Mouse (Mus musculus): Measurements from ENCODE around the gene Plekha7. TPM values are rescaled to one million over a fixed set of nuclear protein-coding genes. Genes with fewer than 3 reads are reported as not detected.
A peak's percentile ranks its signal among the peaks of the same experiment; 100 is the strongest.

The Plekha7 gene
- polyA plus RNA-seq, 1 experiment from 2014 or later: 5.7 TPM

GRCm38 (mm10) chr7:116286173-116286572 lies 22.0 kb downstream of the Plekha7 start:
- no peak overlapping the region for H3K4me3 ChIP-seq (ENCODE audit: low read depth, low read length)
- no peaks in the 10 kb centered on the region for H3K27me3 ChIP-seq (replicated peaks; ENCODE audit: insufficient read depth, low read length)
- H3K9ac ChIP-seq (replicated peaks; ENCODE audit: low read depth): no peak overlapping the region
- WGBS: 44% methylated on average over 12 of the region's 12 CpGs
- ATAC-seq (no peak), DNase-seq (ENCODE audit: low spot score) (peak; percentile 28)
- TF ChIP-seq CTCF (IDR thresholded peaks at IDR 0.05): no peak; the same call in 1 of the 2 replicates
- TF ChIP-seq EP300 (IDR thresholded peaks at IDR 0.05): no peak
- H3K36me3 ChIP-seq (ENCODE audit: insufficient read depth, low read length): no peaks in the 10 kb centered on the region
- H3K4me1 ChIP-seq (ENCODE audit: insufficient read depth, low read depth, low read length): peaks cover 10% of the 10 kb centered on the region; the same call in 1 of the 2 replicates
- peak overlapping the region; percentile 57; the same call in 1 of the 2 replicates for H3K27ac ChIP-seq (ENCODE audit: low read length)
- no peaks in the 10 kb centered on the region for H3K9me3 ChIP-seq (ENCODE audit: low read length)
- no peak overlapping the region for H3K4me2 ChIP-seq (replicated peaks; ENCODE audit: low read depth, low read length)

- no peak overlapping the region for H3K4me3 ChIP-seq (ENCODE audit: low read depth, low read length)
- no peak for TF ChIP-seq EP300 (IDR thresholded peaks at IDR 0.05)
- no peak for TF ChIP-seq CTCF (IDR thresholded peaks at IDR 0.05)
- WGBS: 76% methylated on average over 1 of the region's 1 CpGs
These were observed 23.0 kb downstream of the Plekha7 start for GRCm38 (mm10) chr7:116285216-116285615.

DNA sequence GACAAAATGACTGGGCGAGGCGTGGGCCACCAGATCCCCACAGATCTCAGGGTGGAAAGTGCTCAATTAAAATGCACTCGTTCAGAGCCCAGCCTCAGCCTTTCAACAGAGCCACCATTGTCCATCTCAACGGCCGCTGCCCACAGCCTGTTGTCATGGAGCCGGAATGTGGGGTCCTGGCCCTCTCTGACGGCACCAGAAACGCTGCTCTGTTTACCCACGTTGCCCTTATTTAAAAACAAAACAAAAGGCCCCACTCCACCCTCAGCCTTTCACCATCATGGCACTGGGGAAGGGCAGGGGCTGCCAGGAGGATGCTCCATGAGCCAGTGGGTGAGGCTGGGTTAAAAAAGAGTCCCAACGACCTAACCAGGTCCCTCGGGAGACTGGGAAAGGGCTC lies 25.4 kb downstream of the Plekha7 start:
- no peaks in the 10 kb centered on the region for H3K36me3 ChIP-seq (ENCODE audit: insufficient read depth, low read length)
- H3K27me3 ChIP-seq (replicated peaks; ENCODE audit: insufficient read depth, low read length): no peaks in the 10 kb centered on the region
- no peak overlapping the region for H3K4me2 ChIP-seq (replicated peaks; ENCODE audit: low read depth, low read length)
- ATAC-seq (no peak), DNase-seq (ENCODE audit: low spot score) (no peak)
- no peak overlapping the region for H3K27ac ChIP-seq (ENCODE audit: low read length)
- 34% methylated on average over 11 of the region's 11 CpGs for WGBS
- H3K9ac ChIP-seq (replicated peaks; ENCODE audit: low read depth): no peak overlapping the region
- H3K9me3 ChIP-seq (ENCODE audit: low read length): no peaks in the 10 kb centered on the region
- TF ChIP-seq CTCF (IDR thresholded peaks at IDR 0.05): no peak
- TF ChIP-seq EP300 (IDR thresholded peaks at IDR 0.05): no peak
- H3K4me1 ChIP-seq (ENCODE audit: insufficient read depth, low read depth, low read length): peaks cover 10% of the 10 kb centered on the region; the same call in 1 of the 2 replicates
- H3K4me3 ChIP-seq (ENCODE audit: low read depth, low read length): no peak overlapping the region

More at GRCm38 (mm10) chr7:116285216-116285615, 23.0 kb downstream of the Plekha7 start:
- no peaks in the 10 kb centered on the region for H3K27me3 ChIP-seq (replicated peaks; ENCODE audit: insufficient read depth, low read length)
- no peaks in the 10 kb centered on the region for H3K36me3 ChIP-seq (ENCODE audit: insufficient read depth, low read length)
- no peak for ATAC-seq
- DNase-seq (ENCODE audit: low spot score): no peak
- H3K4me2 ChIP-seq (replicated peaks; ENCODE audit: low read depth, low read length): no peak overlapping the region
- H3K4me1 ChIP-seq (ENCODE audit: insufficient read depth, low read depth, low read length): peaks cover 10% of the 10 kb centered on the region; the same call in 1 of the 2 replicates
- no peak overlapping the region for H3K9ac ChIP-seq (replicated peaks; ENCODE audit: low read depth)
- no peak overlapping the region for H3K27ac ChIP-seq (ENCODE audit: low read length)
- no peaks in the 10 kb centered on the region for H3K9me3 ChIP-seq (ENCODE audit: low read length)

GRCm38 (mm10) chr7:116280126-116280525 lies 28.1 kb downstream of the Plekha7 start:
- TF ChIP-seq CTCF (IDR thresholded peaks at IDR 0.05): no peak
- no peak for TF ChIP-seq EP300 (IDR thresholded peaks at IDR 0.05)
- Histone ChIP-seq H3K27ac (ENCODE audit: low read length) (no peak overlapping the region), H3K4me3 (ENCODE audit: low read depth, low read length) (no peak overlapping the region)

GRCm38 (mm10) chr7:116278280-116278679 lies 29.9 kb downstream of the Plekha7 start:
- Histone ChIP-seq H3K9ac (replicated peaks; ENCODE audit: low read depth) (no peak overlapping the region), H3K4me1 (ENCODE audit: insufficient read depth, low read depth, low read length) (0 out of 2 replicates have a peak, but pooled peaks cover 4% of the 10 kb centered on the region), H3K4me3 (ENCODE audit: low read depth, low read length) (no peak overlapping the region), H3K4me2 (replicated peaks; ENCODE audit: low read depth, low read length) (no peak overlapping the region), H3K27me3 (replicated peaks; ENCODE audit: insufficient read depth, low read length) (no peaks in the 10 kb centered on the region), H3K9me3 (ENCODE audit: low read length) (no peaks in the 10 kb centered on the region), H3K27ac (ENCODE audit: low read length) (no peak overlapping the region), H3K36me3 (ENCODE audit: insufficient read depth, low read length) (no peaks in the 10 kb centered on the region)
- WGBS: 55% methylated on average over 9 of the region's 9 CpGs
- ATAC-seq (no peak), DNase-seq (ENCODE audit: low spot score) (no peak)
- TF ChIP-seq EP300 (IDR thresholded peaks at IDR 0.05) (no peak), CTCF (IDR thresholded peaks at IDR 0.05) (no peak)

More at GRCm38 (mm10) chr7:116280126-116280525, 28.1 kb downstream of the Plekha7 start:
- H3K4me2 ChIP-seq (replicated peaks; ENCODE audit: low read depth, low read length): no peak overlapping the region
- no peak overlapping the region for H3K9ac ChIP-seq (replicated peaks; ENCODE audit: low read depth)
- H3K9me3 ChIP-seq (ENCODE audit: low read length): no peaks in the 10 kb centered on the region
- H3K27me3 ChIP-seq (replicated peaks; ENCODE audit: insufficient read depth, low read length): no peaks in the 10 kb centered on the region
- ATAC-seq: no peak
- no peaks in the 10 kb centered on the region for H3K36me3 ChIP-seq (ENCODE audit: insufficient read depth, low read length)
- 0 out of 2 replicates have a peak, but pooled peaks cover 4% of the 10 kb centered on the region for H3K4me1 ChIP-seq (ENCODE audit: insufficient read depth, low read depth, low read length)
- no peak for DNase-seq (ENCODE audit: low spot score)
- 57% methylated on average over 5 of the region's 5 CpGs for WGBS

DNA sequence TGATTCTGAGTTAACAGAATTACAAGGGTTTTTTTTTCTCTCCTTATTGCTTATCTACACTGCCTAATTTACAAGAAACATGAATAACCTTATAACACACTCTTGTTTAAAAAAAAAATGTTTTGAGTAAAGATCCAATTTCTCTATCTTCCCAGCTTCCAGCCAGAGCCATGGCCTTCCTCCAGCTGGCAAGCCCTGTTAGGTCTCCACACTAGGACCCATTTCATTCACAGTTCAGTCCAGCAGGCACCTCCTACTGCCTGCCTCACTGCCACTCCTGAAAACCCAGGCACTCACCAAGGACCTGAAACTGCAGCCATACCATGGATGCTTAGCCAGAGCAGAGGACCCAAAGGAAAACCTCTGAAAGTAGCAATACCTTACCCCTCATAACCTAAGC lies 31.9 kb downstream of the Plekha7 start:
- Histone ChIP-seq H3K4me3 (ENCODE audit: low read depth, low read length) (no peak overlapping the region), H3K4me2 (replicated peaks; ENCODE audit: low read depth, low read length) (no peak overlapping the region), H3K4me1 (ENCODE audit: insufficient read depth, low read depth, low read length) (no peaks in the 10 kb centered on the region), H3K27ac (ENCODE audit: low read length) (no peak overlapping the region), H3K36me3 (ENCODE audit: insufficient read depth, low read length) (no peaks in the 10 kb centered on the region), H3K9me3 (ENCODE audit: low read length) (no peaks in the 10 kb centered on the region), H3K9ac (replicated peaks; ENCODE audit: low read depth) (no peak overlapping the region), H3K27me3 (replicated peaks; ENCODE audit: insufficient read depth, low read length) (no peaks in the 10 kb centered on the region)
- DNase-seq (ENCODE audit: low spot score) (no peak), ATAC-seq (no peak)
- TF ChIP-seq CTCF (IDR thresholded peaks at IDR 0.05) (no peak), EP300 (IDR thresholded peaks at IDR 0.05) (no peak)

- Histone ChIP-seq H3K4me2 (replicated peaks; ENCODE audit: low read depth, low read length) (no peak overlapping the region), H3K9me3 (ENCODE audit: low read length) (no peaks in the 10 kb centered on the region), H3K4me1 (ENCODE audit: insufficient read depth, low read depth, low read length) (no peaks in the 10 kb centered on the region), H3K27ac (ENCODE audit: low read length) (no peak overlapping the region), H3K27me3 (replicated peaks; ENCODE audit: insufficient read depth, low read length) (no peaks in the 10 kb centered on the region), H3K9ac (replicated peaks; ENCODE audit: low read depth) (no peak overlapping the region), H3K4me3 (ENCODE audit: low read depth, low read length) (no peak overlapping the region), H3K36me3 (ENCODE audit: insufficient read depth, low read length) (no peaks in the 10 kb centered on the region)
- ATAC-seq (0 out of 2 replicates have a peak, but pooled peaks have one; percentile 28), DNase-seq (ENCODE audit: low spot score) (peak; percentile 31)
- TF ChIP-seq CTCF (IDR thresholded peaks at IDR 0.05): no peak
- no peak for TF ChIP-seq EP300 (IDR thresholded peaks at IDR 0.05)
- WGBS: 58% methylated on average over 6 of the region's 6 CpGs
These were observed 35.1 kb downstream of the Plekha7 start for GRCm38 (mm10) chr7:116273111-116273510.
